Mouse (Mus musculus) layer of hippocampus, adult 9-11 months (tissue): ENCODE measurements around the gene Abhd5.

Experiments used
- DNase-seq: peaks from one replicate; pipeline ENCODE4 v3.0.0; 2022

Abhd5 gene

GRCm38 (mm10) chr9:122416617-122417016 is 65.2 kb downstream of the Abhd5 start:
- DNase-seq, result no peak

- no peak for DNase-seq
Observed at GRCm38 (mm10) chr9:122420195-122420756, 68.9 kb downstream of the Abhd5 start.

GRCm38 (mm10) chr9:122420772-122421764 is 69.7 kb downstream of the Abhd5 start:
- DNase-seq, result peak; percentile 78

GRCm38 (mm10) chr9:122421911-122422310 is 70.5 kb downstream of the Abhd5 start:
- DNase-seq, result no peak

GRCm38 (mm10) chr9:122422706-122423105 is 71.3 kb downstream of the Abhd5 start:
- DNase-seq, result peak; percentile 55

GRCm38 (mm10) chr9:122423146-122423545 is 71.7 kb downstream of the Abhd5 start:
- DNase-seq, result no peak

- DNase-seq, result no peak
Observed at GRCm38 (mm10) chr9:122424941-122425608, 73.7 kb downstream of the Abhd5 start.

GRCm38 (mm10) chr9:122429058-122429649 is 77.7 kb downstream of the Abhd5 start:
- DNase-seq, result no peak

- DNase-seq, result no peak
Observed at GRCm38 (mm10) chr9:122429685-122430084, 78.3 kb downstream of the Abhd5 start.
